18 mouse cellular contexts compared by ENCODE assay signal in the genomic region with DNA sequence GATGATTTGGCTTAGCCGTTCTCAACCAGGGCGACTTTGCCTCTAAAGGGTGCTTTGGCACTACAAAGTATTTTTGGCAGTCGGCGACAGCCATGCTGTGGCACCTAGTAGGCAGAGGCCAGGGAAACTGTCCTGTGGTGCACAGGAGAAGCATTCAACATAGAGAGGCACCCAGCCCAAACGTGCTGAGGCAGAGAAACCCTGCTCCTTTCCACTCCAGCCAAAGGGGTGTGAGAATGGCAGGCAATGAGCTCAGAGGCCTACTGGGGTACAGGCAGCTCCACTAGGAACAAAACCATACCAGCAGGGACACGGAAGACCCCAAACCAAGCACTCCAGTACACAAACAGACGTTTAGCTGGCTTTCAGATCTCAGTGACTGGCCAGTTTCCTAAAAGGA. TPM values are rescaled to one million over a fixed set of nuclear protein-coding genes. Genes with fewer than 3 reads are reported as not detected.
"Had no signal": no experiment of that assay in that cellular context is flagged by ENCODE, and none has a peak within 500 bp of the region (broad histone marks: within the 10 kb centered on the region; RNA-seq: fewer than 3 reads in every experiment).

No protein-coding gene starts in this region.

- H3K4me1 ChIP-seq: lung, embryonic 15.5 days; neural tube, embryonic 12.5 days; stomach, embryonic 15.5 days had no signal

- H3K9me3 ChIP-seq: lung, embryonic 15.5 days; megakaryocyte, embryonic 14.5 days; midbrain, embryonic 13.5 days; midbrain, embryonic 15.5 days; neural tube, embryonic 12.5 days; stomach, embryonic 15.5 days had no signal

- H3K4me3 ChIP-seq: lung, embryonic 15.5 days; megakaryocyte, embryonic 14.5 days; midbrain, embryonic 13.5 days; midbrain, embryonic 15.5 days; neural tube, embryonic 12.5 days; stomach, embryonic 15.5 days had no signal

- H3K4me2 ChIP-seq: lung, embryonic 15.5 days; midbrain, embryonic 13.5 days; midbrain, embryonic 15.5 days; neural tube, embryonic 12.5 days; stomach, embryonic 15.5 days had no signal

- DNase-seq: liver, postnatal 0 days; lung, adult 2 months; lung, postnatal 14 days; lung, postnatal 36 days; right cerebral cortex, postnatal 14 days; thymus, adult 2 months; thymus, postnatal 25 days; thymus, postnatal 4 days had no signal

- H3K9ac ChIP-seq: liver, postnatal 0 days; lung, embryonic 15.5 days; midbrain, embryonic 13.5 days; midbrain, embryonic 15.5 days; neural tube, embryonic 12.5 days; stomach, embryonic 15.5 days had no signal

- ATAC-seq: liver, postnatal 0 days; lung, postnatal 0 days; midbrain, embryonic 13.5 days; midbrain, embryonic 15.5 days had no signal

- H3K27ac ChIP-seq: lung, embryonic 15.5 days; macrophage; midbrain, embryonic 13.5 days; midbrain, embryonic 15.5 days; neural tube, embryonic 12.5 days; stomach, embryonic 15.5 days; stomach, postnatal 0 days had no signal

- H3K27me3 ChIP-seq: lung, embryonic 15.5 days; megakaryocyte, embryonic 14.5 days; midbrain, embryonic 13.5 days; midbrain, embryonic 15.5 days; neural tube, embryonic 12.5 days; stomach, embryonic 15.5 days had no signal

RNA-seq across cellular contexts. Expression of a gene that starts 37.1 kb away (rescaled TPM):
- total RNA-seq: monocyte, adult 5-6 weeks had no signal
